Mouse (Mus musculus) forebrain, embryonic 16.5 days (tissue): ENCODE data around the gene Rps6ka4. TPM values are rescaled to one million over a fixed set of nuclear protein-coding genes. Genes with fewer than 3 reads are reported as not detected.

ENCODE experiments used
- ATAC-seq: fragments of 200-750 bp; cut with Nextera tagmentation; 2 replicates; pipeline ENCODE4 v1.8.0; 2017; ENCODE audit warnings: mild to moderate bottlenecking, moderate library complexity
- H3K27ac ChIP-seq: fragments of 300-500 bp; sonication (generic); 2 replicates; pipeline ENCODE4 v1.5.1; 2014; ENCODE audit warnings: low read length, control low read depth
- H3K27me3 ChIP-seq: fragments of 300-500 bp; sonication (generic); replicated peaks from 2 replicates; pipeline ENCODE4 v1.6.1; 2014; ENCODE audit warnings: low read length; ENCODE audit not compliant: control insufficient read depth, insufficient read depth
- H3K36me3 ChIP-seq: fragments of 300-500 bp; sonication (generic); 2 replicates; pipeline ENCODE4 v1.6.1; 2014; ENCODE audit not compliant: control insufficient read depth, insufficient read depth
- H3K4me1 ChIP-seq: fragments of 300-500 bp; sonication (generic); replicated peaks from 2 replicates; pipeline ENCODE4 v1.6.1; 2014; ENCODE audit warnings: low read length; ENCODE audit not compliant: control insufficient read depth, insufficient read depth
- H3K4me2 ChIP-seq: fragments of 300-500 bp; sonication (generic); 2 replicates; pipeline ENCODE4 v1.6.1; 2014; ENCODE audit warnings: mild to moderate bottlenecking, low read length, control low read depth
- H3K4me3 ChIP-seq: fragments of 300-500 bp; sonication (generic); replicated peaks from 2 replicates; pipeline ENCODE4 v1.5.1; 2014; ENCODE audit warnings: mild to moderate bottlenecking, low read length, control low read depth
- H3K9ac ChIP-seq: fragments of 300-500 bp; sonication (generic); replicated peaks from 2 replicates; pipeline ENCODE4 v1.6.1; 2014; ENCODE audit warnings: low read depth, low read length, control low read depth
- H3K9me3 ChIP-seq: fragments of 300-500 bp; sonication (generic); 2 replicates; pipeline ENCODE4 v1.6.1; 2016; ENCODE audit warnings: low read length; ENCODE audit not compliant: control insufficient read depth
- WGBS: fragments of 180-500 bp; shearing (Covaris S2); extraction: QIAGEN DNeasy Blood & Tissue Kit; methylation state at CpG from one replicate; pipeline ENCODE4 v1.1.7; 2014; 5-methylcytosine and 5-hydroxymethylcytosine counted together
- polyA plus RNA-seq: library from polyadenylated mRNA; unstranded; fragments of >200 nt; fragmentation: Nextera tagmentation; extraction: Ambion mirVana; gene quantifications from 2 replicates; pipeline ENCODE4 v1.2.1, GENCODE M21; 2015

The Rps6ka4 gene
- polyA plus RNA-seq, result 9.4 and 9.7 TPM in 2 replicates

GRCm38 (mm10) chr19:6840475-6841291, at the start of gene Rps6ka4:
Rps6ka4 (minus strand) TSS chr19:6840636.
- peak; percentile 80 for ATAC-seq
- Histone ChIP-seq H3K4me2 (peak within 1 kb of the TSS; percentile 99), H3K4me1 (peaks cover 17% of the 10 kb centered on the region), H3K27ac (no peak within 1 kb of the TSS), H3K4me3 (peak within 1 kb of the TSS; percentile 71), H3K9ac (peak within 1 kb of the TSS; percentile 74), H3K27me3 (peaks cover 8% of the 10 kb centered on the region), H3K9me3 (no peaks in the 10 kb centered on the region), H3K36me3 (no peaks in the 10 kb centered on the region)
- WGBS, result 1% methylated on average over 41 of the region's 44 CpGs

DNA sequence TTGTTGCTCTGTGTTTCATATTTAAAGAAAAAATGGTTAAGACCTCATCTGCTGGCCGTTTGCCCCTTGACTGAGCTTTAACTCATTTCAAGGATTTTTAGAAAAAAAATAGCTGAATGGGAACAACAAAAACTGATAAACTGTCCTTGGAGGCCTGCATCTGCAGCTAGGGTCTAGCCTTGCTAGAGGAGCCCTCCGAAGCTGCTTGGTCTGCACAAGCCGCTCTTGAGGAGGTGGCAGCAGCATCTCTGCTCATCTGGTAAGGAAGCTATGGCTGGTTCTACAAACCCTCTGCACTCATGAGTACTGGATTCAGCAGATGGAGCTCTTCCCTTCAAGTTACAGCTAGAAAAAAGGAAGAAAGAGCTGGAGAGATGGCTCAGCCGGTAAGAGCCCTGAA, 37.5 kb upstream of the Rps6ka4 start:
- Histone ChIP-seq H3K9me3 (peaks cover 14% of the 10 kb centered on the region), H3K4me1 (no peaks in the 10 kb centered on the region), H3K9ac (no peak overlapping the region), H3K4me3 (no peak overlapping the region), H3K27ac (no peak overlapping the region), H3K4me2 (no peak overlapping the region), H3K36me3 (no peaks in the 10 kb centered on the region), H3K27me3 (no peaks in the 10 kb centered on the region)
- WGBS, result 90% methylated on average over 4 of the region's 4 CpGs
- no peak for ATAC-seq

GRCm38 (mm10) chr19:6876799-6877198, 36.4 kb upstream of the Rps6ka4 start:
- no peak for ATAC-seq
- Histone ChIP-seq H3K27me3 (no peaks in the 10 kb centered on the region), H3K9ac (no peak overlapping the region), H3K9me3 (peaks cover 14% of the 10 kb centered on the region), H3K4me3 (no peak overlapping the region), H3K4me1 (no peaks in the 10 kb centered on the region), H3K4me2 (no peak overlapping the region), H3K27ac (no peak overlapping the region), H3K36me3 (no peaks in the 10 kb centered on the region)

- no peaks in the 10 kb centered on the region for H3K36me3 ChIP-seq
- WGBS, result 90% methylated on average over 6 of the region's 6 CpGs
- no peak overlapping the region for H3K27ac ChIP-seq
- H3K27me3 ChIP-seq, result no peaks in the 10 kb centered on the region
- H3K9me3 ChIP-seq, result peaks cover 12% of the 10 kb centered on the region
- no peak for ATAC-seq
- H3K4me1 ChIP-seq, result no peaks in the 10 kb centered on the region
- no peak overlapping the region for H3K9ac ChIP-seq
- H3K4me2 ChIP-seq, result no peak overlapping the region
- H3K4me3 ChIP-seq, result no peak overlapping the region
Observed at GRCm38 (mm10) chr19:6875834-6876233, 35.4 kb upstream of the Rps6ka4 start.

DNA sequence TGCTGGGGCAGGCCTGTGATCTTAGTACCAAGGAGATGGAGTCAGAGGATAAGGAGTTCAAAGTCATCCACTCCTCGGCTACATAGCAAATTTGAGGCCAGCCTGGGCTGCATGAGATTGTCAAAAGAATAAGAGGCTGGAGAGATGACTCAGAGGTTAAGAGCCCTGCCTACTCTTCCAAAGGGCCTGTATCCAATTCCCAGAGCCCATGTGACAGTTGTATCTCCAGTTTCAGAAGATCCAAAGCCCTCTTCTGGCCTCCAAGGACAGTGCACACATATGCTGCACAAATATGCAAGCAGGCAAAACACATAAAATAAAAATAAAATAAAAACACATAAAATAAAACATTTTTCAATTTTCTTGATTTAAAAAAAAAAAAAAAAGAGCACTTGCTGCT, 33.8 kb upstream of the Rps6ka4 start:
- ATAC-seq, result no peak
- Histone ChIP-seq H3K4me1 (no peaks in the 10 kb centered on the region), H3K36me3 (no peaks in the 10 kb centered on the region), H3K27me3 (no peaks in the 10 kb centered on the region), H3K27ac (no peak overlapping the region), H3K4me3 (no peak overlapping the region), H3K9ac (no peak overlapping the region), H3K9me3 (peaks cover 4% of the 10 kb centered on the region; the same call in 1 of the 2 replicates), H3K4me2 (no peak overlapping the region)
- 84% methylated on average over 1 of the region's 1 CpGs for WGBS

DNA sequence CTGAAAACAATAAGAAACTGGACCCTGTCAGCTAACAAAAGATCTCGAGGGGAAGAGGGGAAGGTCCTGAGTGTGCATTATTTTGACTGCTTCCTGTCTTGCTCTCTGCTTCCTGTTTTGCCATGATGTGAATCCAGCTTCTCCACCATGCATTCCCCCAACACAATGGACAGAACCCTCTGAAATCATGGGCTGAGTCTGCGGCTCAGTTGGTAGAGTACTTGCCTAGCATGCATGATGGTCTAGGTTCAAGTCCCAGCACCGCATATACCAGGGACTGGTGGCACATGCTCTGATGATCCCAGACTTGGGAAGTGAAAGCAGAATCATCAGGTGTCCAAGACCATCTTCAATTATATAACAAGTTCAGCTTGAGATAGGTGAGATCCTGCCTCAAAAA, 32.3 kb upstream of the Rps6ka4 start:
- H3K27ac ChIP-seq, result no peak overlapping the region
- no peaks in the 10 kb centered on the region for H3K36me3 ChIP-seq
- no peaks in the 10 kb centered on the region for H3K4me1 ChIP-seq
- H3K9ac ChIP-seq, result no peak overlapping the region
- H3K4me3 ChIP-seq, result no peak overlapping the region
- H3K4me2 ChIP-seq, result no peak overlapping the region
- H3K27me3 ChIP-seq, result no peaks in the 10 kb centered on the region
- no peak for ATAC-seq
- H3K9me3 ChIP-seq, result no peaks in the 10 kb centered on the region
- WGBS, result 72% methylated on average over 3 of the region's 3 CpGs

DNA sequence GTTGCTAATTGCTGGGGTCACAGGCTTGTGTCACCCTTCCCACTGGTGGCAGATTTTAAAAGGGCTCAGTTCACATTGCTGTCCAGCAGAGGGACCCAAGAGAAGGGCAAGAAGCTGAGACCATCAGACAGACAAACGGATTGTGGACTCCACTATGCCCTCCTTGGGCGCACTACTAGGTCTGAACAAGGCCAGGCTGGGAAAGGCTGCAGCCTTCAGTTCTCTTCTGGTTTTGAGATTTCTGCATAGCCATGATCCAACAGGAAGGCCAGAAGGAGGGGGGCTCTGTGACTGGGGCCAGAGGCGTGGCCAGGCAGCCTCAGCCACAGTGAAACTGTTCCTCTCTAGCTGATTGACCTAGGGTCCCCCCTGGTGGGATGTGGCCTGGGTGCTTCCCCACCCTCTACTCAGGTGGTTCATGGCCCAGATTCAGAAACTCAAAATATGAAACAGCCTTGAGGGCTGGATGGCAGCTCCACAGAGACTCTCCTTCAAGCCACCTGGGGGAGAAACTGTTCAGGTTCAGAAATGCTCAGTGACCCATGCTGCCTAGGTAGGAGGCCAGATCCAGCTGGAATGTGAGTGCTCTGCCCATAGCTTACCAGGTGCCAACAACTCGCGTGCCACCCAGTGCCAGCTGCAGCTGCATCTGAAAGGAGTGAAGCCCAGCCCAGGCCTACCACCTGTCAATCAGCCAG, 31.3 kb upstream of the Rps6ka4 start:
- Histone ChIP-seq H3K4me2 (no peak overlapping the region), H3K36me3 (no peaks in the 10 kb centered on the region), H3K9me3 (no peaks in the 10 kb centered on the region), H3K27ac (no peak overlapping the region), H3K4me1 (no peaks in the 10 kb centered on the region), H3K9ac (no peak overlapping the region), H3K4me3 (no peak overlapping the region), H3K27me3 (no peaks in the 10 kb centered on the region)
- no peak for ATAC-seq
- WGBS, result 59% methylated on average over 5 of the region's 5 CpGs

DNA sequence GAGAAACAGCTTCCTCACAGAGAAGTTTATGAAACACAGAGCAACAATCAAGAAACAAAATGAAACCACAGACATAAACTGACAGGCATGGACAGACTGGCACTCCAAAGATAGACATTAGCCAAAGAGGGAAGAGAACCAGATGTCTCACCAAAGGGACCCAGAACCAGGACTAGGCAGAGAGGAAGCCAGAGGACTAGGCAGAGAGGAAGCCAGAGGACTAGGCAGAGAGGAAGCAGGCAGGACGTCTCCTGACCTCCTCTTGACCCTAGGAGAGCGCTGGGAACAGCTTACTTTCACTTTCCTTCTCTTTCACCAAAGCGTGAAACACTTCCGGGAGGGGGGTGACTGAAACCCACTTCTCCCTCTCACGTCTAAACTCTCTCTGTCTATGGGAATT, 28.9 kb upstream of the Rps6ka4 start:
- no peak overlapping the region for H3K4me3 ChIP-seq
- no peak overlapping the region for H3K27ac ChIP-seq
- WGBS, result 11% methylated on average over 5 of the region's 5 CpGs
- no peak overlapping the region for H3K9ac ChIP-seq
- H3K9me3 ChIP-seq, result no peaks in the 10 kb centered on the region
- no peaks in the 10 kb centered on the region for H3K4me1 ChIP-seq
- ATAC-seq, result no peak
- H3K4me2 ChIP-seq, result no peak overlapping the region
- H3K36me3 ChIP-seq, result no peaks in the 10 kb centered on the region
- H3K27me3 ChIP-seq, result no peaks in the 10 kb centered on the region

- 94% methylated on average over 4 of the region's 4 CpGs for WGBS
- no peaks in the 10 kb centered on the region for H3K4me1 ChIP-seq
- H3K9me3 ChIP-seq, result no peaks in the 10 kb centered on the region
Observed at GRCm38 (mm10) chr19:6861451-6861850, 21.0 kb upstream of the Rps6ka4 start.

More at GRCm38 (mm10) chr19:6861451-6861850, 21.0 kb upstream of the Rps6ka4 start:
- no peak overlapping the region for H3K4me2 ChIP-seq
- H3K9ac ChIP-seq, result no peak overlapping the region
- no peaks in the 10 kb centered on the region for H3K27me3 ChIP-seq
- no peak overlapping the region for H3K4me3 ChIP-seq
- H3K27ac ChIP-seq, result no peak overlapping the region
- no peaks in the 10 kb centered on the region for H3K36me3 ChIP-seq
- no peak for ATAC-seq
